In genomic region chr3:87816646-87817093, GRCm38 (mm10) we compare ENCODE assay signal across 8 mouse cellular contexts. TPM values are rescaled to one million over a fixed set of nuclear protein-coding genes. Genes with fewer than 3 reads are reported as not detected.
A peak's percentile ranks its signal among the peaks of the same experiment; 100 is the strongest.
DNase-seq lines count a peak whose midpoint lies in the region; ATAC-seq and TF ChIP-seq lines count a peak whose summit lies in the region.

No protein-coding gene starts in this region.

- peak; percentile 75 to 98 (median 95) for TF ChIP-seq CTCF in MEL (IDR thresholded peaks at IDR 0.05 in 2 of 3, conservative IDR thresholded peaks at IDR 0.05 in 1 of 3; ENCODE audit: control insufficient read depth in 1 of 3, insufficient read depth in 1 of 3, low read depth in 2 of 3, low read length in 3 of 3, poor library complexity in 1 of 3, severe bottlenecking in 1 of 3)
- TF ChIP-seq CTCF in lung, adult 2 months (IDR thresholded peaks at IDR 0.05; ENCODE audit: insufficient read depth, low read length) = peak; percentile 92
- TF ChIP-seq CTCF in olfactory bulb, adult 2 months (IDR thresholded peaks at IDR 0.05; ENCODE audit: insufficient read depth, low read depth, low read length) = peak; percentile 25; the same call in 1 of the 2 replicates

- H3K9me3 ChIP-seq in MEL (replicated peaks; ENCODE audit: insufficient read depth, low read length) = no peaks in the 10 kb centered on the region
- H3K9me3 ChIP-seq in forebrain, embryonic 16.5 days (ENCODE audit: control insufficient read depth, low read length) = no peaks in the 10 kb centered on the region

- no peaks in the 10 kb centered on the region for H3K79me2 ChIP-seq in MEL (ENCODE audit: control insufficient read depth, insufficient read depth, low read length, poor library complexity)

- 6% methylated on average over 12 of the region's 12 CpGs for WGBS in forebrain, embryonic 16.5 days
- 3% methylated on average over 12 of the region's 12 CpGs for WGBS in lung, adult 2 months
- WGBS in olfactory bulb, adult 2 months = 4% methylated on average over 12 of the region's 12 CpGs

- no peak; a peak in 1 of 4 replicates for TF ChIP-seq EP300 in MEL (IDR thresholded peaks at IDR 0.05; ENCODE audit: low read depth in 1 of 2, low read length in 2 of 2)

- peak; percentile 88 for DNase-seq in MEL (ENCODE audit: low read depth, low spot score)
- DNase-seq in cerebellum, adult 11-12 months = peak; percentile 46
- peak; percentile 76 to 78 for DNase-seq in heart, postnatal 36 days
- DNase-seq in layer of hippocampus, adult 11-12 months (ENCODE audit: low spot score) = peak; percentile 83
- peak; percentile 63 for DNase-seq in lung, adult 2 months
- DNase-seq in thymus, postnatal 0 days (ENCODE audit: low spot score) = peak; percentile 81

- peak overlapping the region; percentile 19; the same call in 1 of the 2 replicates for H3K4me2 ChIP-seq in forebrain, embryonic 16.5 days (ENCODE audit: low read length)

- H3K27me3 ChIP-seq in MEL (ENCODE audit: control insufficient read depth in 1 of 2, insufficient read depth in 2 of 2, low read length in 2 of 2) = peaks cover 4% of the 10 kb centered on the region in 2 experiments; a peak in 3 of 4 replicates
- H3K27me3 ChIP-seq in forebrain, embryonic 16.5 days (replicated peaks; ENCODE audit: control insufficient read depth, insufficient read depth, low read length) = no peaks in the 10 kb centered on the region; the same call in 1 of the 2 replicates

- intact Hi-C loops in heart, postnatal 36 days (cut with DNase I) = loop anchor here (1.0 to 2.0 kb wide), 4 partner anchors 20 to 61 kb away; partner anchors contain the start of gene Insrr

- H3K4me1 ChIP-seq in MEL (ENCODE audit: control insufficient read depth in 1 of 2, insufficient read depth in 2 of 2, low read length in 2 of 2) = peaks cover 0 to 3% of the 10 kb centered on the region in 2 experiments; a peak in 2 of 4 replicates
- H3K4me1 ChIP-seq in forebrain, embryonic 16.5 days (replicated peaks; ENCODE audit: control insufficient read depth, insufficient read depth, low read length) = no peaks in the 10 kb centered on the region
- 0 out of 2 replicates have a peak, but pooled peaks cover 2% of the 10 kb centered on the region for H3K4me1 ChIP-seq in lung, adult 2 months (ENCODE audit: control insufficient read depth, insufficient read depth, low read length)
- no peaks in the 10 kb centered on the region for H3K4me1 ChIP-seq in olfactory bulb, adult 2 months (ENCODE audit: control insufficient read depth, insufficient read depth, low read length)

- H3K27ac ChIP-seq in MEL (ENCODE audit: control insufficient read depth, low read depth, low read length) = no peak overlapping the region
- H3K27ac ChIP-seq in forebrain, embryonic 16.5 days (ENCODE audit: low read length) = no peak overlapping the region
- no peak overlapping the region for H3K27ac ChIP-seq in olfactory bulb, adult 2 months (ENCODE audit: insufficient read depth, low read depth, low read length)

- peaks cover 0 to 4% of the 10 kb centered on the region in 2 experiments; a peak in 1 of 4 replicates for H3K36me3 ChIP-seq in MEL (ENCODE audit: control insufficient read depth in 1 of 2, insufficient read depth in 2 of 2, low read length in 2 of 2)
- H3K36me3 ChIP-seq in forebrain, embryonic 16.5 days (ENCODE audit: control insufficient read depth, insufficient read depth) = no peaks in the 10 kb centered on the region

- peak; percentile 74 for ATAC-seq in forebrain, embryonic 16.5 days

- TF ChIP-seq RAD21 in MEL (IDR thresholded peaks at IDR 0.05; ENCODE audit: low read depth, low read length) = peak; percentile 80

- no peak overlapping the region for H3K9ac ChIP-seq in MEL (ENCODE audit: control insufficient read depth, low read depth, low read length, poor library complexity, severe bottlenecking)
- H3K9ac ChIP-seq in forebrain, embryonic 16.5 days (replicated peaks; ENCODE audit: low read depth, low read length) = no peak overlapping the region

- no peak for TF ChIP-seq POLR2A in MEL (IDR thresholded peaks at IDR 0.05; ENCODE audit: control insufficient read depth in 1 of 2, insufficient read depth in 1 of 2, low read depth in 1 of 2, low read length in 2 of 2, poor library complexity in 1 of 2)
- TF ChIP-seq POLR2A in lung, adult 2 months (IDR thresholded peaks at IDR 0.05; ENCODE audit: borderline replicate concordance, extremely low read depth, low read depth, low read length) = no peak
- TF ChIP-seq POLR2A in olfactory bulb, adult 2 months (IDR thresholded peaks at IDR 0.05; ENCODE audit: insufficient read depth, low read depth, low read length) = no peak

- H3K4me3 ChIP-seq in MEL (ENCODE audit: control insufficient read depth in 1 of 2, insufficient read depth in 1 of 2, low read depth in 2 of 2, low read length in 2 of 2) = peak overlapping the region; percentile 26 to 31; a peak in 2 of 4 replicates
- H3K4me3 ChIP-seq in forebrain, embryonic 16.5 days (replicated peaks; ENCODE audit: low read length) = no peak overlapping the region
- H3K4me3 ChIP-seq in lung, adult 2 months (replicated peaks; ENCODE audit: extremely low read depth, low read depth, low read length) = no peak overlapping the region
- no peak overlapping the region for H3K4me3 ChIP-seq in olfactory bulb, adult 2 months (ENCODE audit: insufficient read depth, low read depth, low read length)

TF ChIP-seq in MEL, 35 proteins besides CTCF, POLR2A, EP300 and RAD21:
- TF ChIP-seq ZKSCAN1 (IDR thresholded peaks at IDR 0.05; ENCODE audit: low read depth, low read length) (no peak), ZNF384 (IDR thresholded peaks at IDR 0.05; ENCODE audit: low read depth, low read length) (no peak), TCF12 (IDR thresholded peaks at IDR 0.05; ENCODE audit: low read depth, low read length) (no peak), USF1 (IDR thresholded peaks at IDR 0.05; ENCODE audit: low read depth, low read length) (peak; percentile 30; the same call in 1 of the 2 replicates), MAX (IDR thresholded peaks at IDR 0.05; ENCODE audit: low read length) (0 out of 2 replicates have a peak, but pooled peaks have one; percentile 33), ETS1 (IDR thresholded peaks at IDR 0.05; ENCODE audit: low read depth, low read length) (no peak), CHD1 (IDR thresholded peaks at IDR 0.05; ENCODE audit: low read depth, low read length) (no peak), ZMIZ1 (IDR thresholded peaks at IDR 0.05; ENCODE audit: low read depth, low read length) (no peak), MAZ (IDR thresholded peaks at IDR 0.05; ENCODE audit: low read depth, low read length) (0 out of 2 replicates have a peak, but pooled peaks have one; percentile 48), UBTF (IDR thresholded peaks at IDR 0.05; ENCODE audit: borderline replicate concordance, insufficient read depth, low read depth, low read length) (no peak), BHLHE40 (IDR thresholded peaks at IDR 0.05; ENCODE audit: borderline replicate concordance, low read depth, low read length) (peak; percentile 59; the same call in 1 of the 2 replicates), SIN3A (IDR thresholded peaks at IDR 0.05; ENCODE audit: low read length) (peak; percentile 52; the same call in 1 of the 2 replicates), SMC3 (IDR thresholded peaks at IDR 0.05; ENCODE audit: low read depth, low read length) (peak; percentile 77), ZC3H11A (IDR thresholded peaks at IDR 0.05; ENCODE audit: low read depth, low read length) (peak; percentile 72)

RNA-seq across cellular contexts. Expression of gene Pear1, which starts 7.4 kb away (rescaled TPM):
- total RNA-seq in MEL (2012; rRNA removed) = 0.16 and 0.35 TPM in 2 replicates
- polyA plus RNA-seq in MEL (2012; ENCODE audit: insufficient read depth in 1 of 2, insufficient read length in 2 of 2, low read depth in 1 of 2, low replicate concordance in 2 of 2, missing spikeins in 1 of 2) = 1 to 10 TPM in 1 of 2 experiments, not detected in 1; 1.0 TPM
- 6.9 and 7.4 TPM in 2 replicates for polyA plus RNA-seq in forebrain, embryonic 16.5 days (2015; fragmentation: Nextera tagmentation; extraction: Ambion mirVana)
- total RNA-seq in heart, postnatal 36 days (2021) = 10 to 100 TPM; 19.5 to 22.5 TPM
- 87.2 and 112 TPM in 2 replicates for polyA plus RNA-seq in lung, adult 2 months (2012; rRNA removed)
- polyA plus RNA-seq in olfactory bulb, adult 2 months (2012; ENCODE audit: insufficient read depth, insufficient read length, low replicate concordance, missing spikeins) = not detected in 2 replicates
- polyA plus RNA-seq in thymus, postnatal 0 days (2015; fragmentation: Nextera tagmentation; extraction: Ambion mirVana) = 3.5 and 3.6 TPM in 2 replicates

RNA-seq across cellular contexts. Expression of gene Insrr, which starts 19.9 kb away (rescaled TPM):
- 0.62 and 0.77 TPM in 2 replicates for total RNA-seq in MEL (2012; rRNA removed)
- polyA plus RNA-seq in MEL (2012; ENCODE audit: insufficient read depth in 1 of 2, insufficient read length in 2 of 2, low read depth in 1 of 2, low replicate concordance in 2 of 2, missing spikeins in 1 of 2) = 1 to 10 TPM in 1 of 2 experiments, not detected in 1; 3.7 TPM
- polyA plus RNA-seq in forebrain, embryonic 16.5 days (2015; fragmentation: Nextera tagmentation; extraction: Ambion mirVana) = 0.52 and 0.57 TPM in 2 replicates
- total RNA-seq in heart, postnatal 36 days (2021) = under 1 TPM in 1 of 2 experiments, not detected in 1; 0.08 TPM
- polyA plus RNA-seq in lung, adult 2 months (2012; rRNA removed) = 0.19 and 0.66 TPM in 2 replicates
- polyA plus RNA-seq in olfactory bulb, adult 2 months (2012; ENCODE audit: insufficient read depth, insufficient read length, low replicate concordance, missing spikeins) = not detected in 2 replicates
- polyA plus RNA-seq in thymus, postnatal 0 days (2015; fragmentation: Nextera tagmentation; extraction: Ambion mirVana) = 0.04 and 0.05 TPM in 2 replicates

RNA-seq across cellular contexts. Expression of gene Ntrk1, which starts 21.7 kb away (rescaled TPM):
- not detected in 2 replicates for total RNA-seq in MEL (2012; rRNA removed)
- not detected for polyA plus RNA-seq in MEL (2012; ENCODE audit: insufficient read depth in 1 of 2, insufficient read length in 2 of 2, low read depth in 1 of 2, low replicate concordance in 2 of 2, missing spikeins in 1 of 2)
- polyA plus RNA-seq in forebrain, embryonic 16.5 days (2015; fragmentation: Nextera tagmentation; extraction: Ambion mirVana) = 1.1 and 2.1 TPM in 2 replicates
- under 1 TPM; 0.16 to 0.19 TPM for total RNA-seq in heart, postnatal 36 days (2021)
- 0.56 and 0.87 TPM in 2 replicates for polyA plus RNA-seq in lung, adult 2 months (2012; rRNA removed)
- not detected in 2 replicates for polyA plus RNA-seq in olfactory bulb, adult 2 months (2012; ENCODE audit: insufficient read depth, insufficient read length, low replicate concordance, missing spikeins)
- 0.15 and 0.48 TPM in 2 replicates for polyA plus RNA-seq in thymus, postnatal 0 days (2015; fragmentation: Nextera tagmentation; extraction: Ambion mirVana)

RNA-seq across cellular contexts. Expression of gene Sh2d2a, which starts 29.9 kb away (rescaled TPM):
- not detected in 2 replicates for total RNA-seq in MEL (2012; rRNA removed)
- not detected for polyA plus RNA-seq in MEL (2012; ENCODE audit: insufficient read depth in 1 of 2, insufficient read length in 2 of 2, low read depth in 1 of 2, low replicate concordance in 2 of 2, missing spikeins in 1 of 2)
- polyA plus RNA-seq in forebrain, embryonic 16.5 days (2015; fragmentation: Nextera tagmentation; extraction: Ambion mirVana) = not detected in 2 replicates
- total RNA-seq in heart, postnatal 36 days (2021) = under 1 TPM in 1 of 2 experiments, not detected in 1; 0.08 TPM
- 2.6 and 2.8 TPM in 2 replicates for polyA plus RNA-seq in lung, adult 2 months (2012; rRNA removed)
- polyA plus RNA-seq in olfactory bulb, adult 2 months (2012; ENCODE audit: insufficient read depth, insufficient read length, low replicate concordance, missing spikeins) = not detected in 2 replicates
- polyA plus RNA-seq in thymus, postnatal 0 days (2015; fragmentation: Nextera tagmentation; extraction: Ambion mirVana) = 101 and 108 TPM in 2 replicates

Comparison
In these comparisons a context has a peak if more than half of its experiments do, and no peak if none do; other contexts are left out.
1. H3K4me3 ChIP-seq: peak in MEL (2 of 2); none in forebrain, embryonic 16.5 days (single experiment), lung, adult 2 months (single experiment) and olfactory bulb, adult 2 months (single experiment).
2. CTCF ChIP-seq: peak in every context shown above with its lines; median percentile 95 in MEL; 92 in lung, adult 2 months; 25 in olfactory bulb, adult 2 months.
3. RNA of gene Pear1, which starts 7.4 kb away (polyA plus RNA-seq): 87.2 to 112 TPM in lung, adult 2 months; 6.9 to 7.4 TPM in forebrain, embryonic 16.5 days, 3.5 to 3.6 TPM in thymus, postnatal 0 days, 1.0 TPM in MEL and not detected in olfactory bulb, adult 2 months; every median in the first group is over 10 times any median in the second.
4. Peak in every context shown above with its lines, with median percentiles within 50 percentile points of each other: DNase-seq.